Mouse (Mus musculus): ENCODE data around the gene Il6ra.

Il6ra gene

GRCm38 (mm10) chr3:89926440-89926839 is 13.4 kb upstream of the Il6ra start:
- no peak for DNase-seq (ENCODE audit: low read depth, low spot score)
- H3K27me3 ChIP-seq (ENCODE audit: control insufficient read depth, insufficient read depth, low read length, poor library complexity, severe bottlenecking), result no peaks in the 10 kb centered on the region
- H3K36me3 ChIP-seq (ENCODE audit: control insufficient read depth, insufficient read depth, low read length, poor library complexity, severe bottlenecking), result no peaks in the 10 kb centered on the region

DNA sequence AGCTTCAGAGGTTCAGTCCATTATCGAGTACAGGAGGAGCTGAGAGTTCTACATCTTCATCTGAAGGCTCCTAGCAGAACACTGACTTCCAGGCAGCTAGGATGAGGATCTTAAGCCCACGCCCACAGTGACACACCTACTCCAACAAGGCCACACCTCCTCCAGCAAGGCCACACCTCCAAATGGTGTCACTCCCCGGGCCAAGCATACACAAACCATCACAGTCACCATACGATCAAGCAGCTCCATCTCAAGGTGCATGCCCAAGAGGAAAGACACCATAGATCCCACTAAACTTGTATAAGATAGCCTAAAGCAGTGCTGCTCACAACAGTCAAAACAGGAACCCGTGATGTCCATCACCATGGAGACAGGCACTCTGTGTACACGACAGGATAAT is 7.7 kb upstream of the Il6ra start:
- no peak for DNase-seq (ENCODE audit: low read depth, low spot score)
- H3K27me3 ChIP-seq (ENCODE audit: control insufficient read depth, insufficient read depth, low read length, poor library complexity, severe bottlenecking), result no peaks in the 10 kb centered on the region
- H3K36me3 ChIP-seq (ENCODE audit: control insufficient read depth, insufficient read depth, low read length, poor library complexity, severe bottlenecking), result no peaks in the 10 kb centered on the region

DNA sequence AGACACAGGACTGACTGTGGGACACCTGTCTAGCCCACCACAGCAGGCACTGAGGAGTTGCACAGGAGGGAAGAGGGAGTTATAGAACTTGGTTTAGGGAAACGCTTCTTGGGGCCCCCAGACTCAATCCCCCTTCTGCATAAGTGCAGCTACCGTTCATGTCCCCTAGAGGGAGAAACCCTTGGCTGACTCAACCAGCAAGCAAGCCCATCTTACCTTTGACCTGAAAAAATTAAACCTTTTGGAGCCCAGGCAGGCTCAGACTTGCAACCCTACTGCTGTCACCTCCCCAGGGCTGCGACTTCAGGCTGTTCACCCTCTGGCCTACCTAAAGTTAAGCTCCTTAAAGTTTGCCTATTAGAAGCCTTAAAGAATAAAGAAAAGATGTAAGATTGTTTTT is 4.4 kb upstream of the Il6ra start:
- Histone ChIP-seq H3K36me3 (ENCODE audit: control insufficient read depth, insufficient read depth, low read length, poor library complexity, severe bottlenecking) (no peaks in the 10 kb centered on the region), H3K27me3 (ENCODE audit: control insufficient read depth, insufficient read depth, low read length, poor library complexity, severe bottlenecking) (no peaks in the 10 kb centered on the region)
- no peak for DNase-seq (ENCODE audit: low read depth, low spot score)

DNA sequence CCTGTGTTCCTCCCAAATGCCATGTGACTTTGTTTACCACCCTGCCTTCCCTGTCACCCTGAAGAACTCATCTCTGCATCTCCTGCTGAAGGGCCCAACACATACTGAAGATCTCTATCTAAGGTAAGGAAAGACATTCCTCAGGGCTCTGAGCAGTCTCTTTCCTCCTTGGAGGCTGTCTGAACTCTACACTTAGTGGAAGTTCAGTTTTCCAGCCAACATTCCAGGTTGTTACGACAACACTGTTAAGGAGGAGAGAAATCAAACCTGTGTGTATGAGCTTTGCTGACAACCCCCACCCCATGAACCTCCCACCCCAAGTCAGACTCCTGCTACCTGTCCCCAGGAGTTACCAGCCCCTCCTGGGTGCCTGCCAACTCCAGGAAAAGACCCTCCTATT is 3.6 kb upstream of the Il6ra start:
- no peak for DNase-seq (ENCODE audit: low read depth, low spot score)
- Histone ChIP-seq H3K27me3 (ENCODE audit: control insufficient read depth, insufficient read depth, low read length, poor library complexity, severe bottlenecking) (no peaks in the 10 kb centered on the region), H3K36me3 (ENCODE audit: control insufficient read depth, insufficient read depth, low read length, poor library complexity, severe bottlenecking) (no peaks in the 10 kb centered on the region)

DNA sequence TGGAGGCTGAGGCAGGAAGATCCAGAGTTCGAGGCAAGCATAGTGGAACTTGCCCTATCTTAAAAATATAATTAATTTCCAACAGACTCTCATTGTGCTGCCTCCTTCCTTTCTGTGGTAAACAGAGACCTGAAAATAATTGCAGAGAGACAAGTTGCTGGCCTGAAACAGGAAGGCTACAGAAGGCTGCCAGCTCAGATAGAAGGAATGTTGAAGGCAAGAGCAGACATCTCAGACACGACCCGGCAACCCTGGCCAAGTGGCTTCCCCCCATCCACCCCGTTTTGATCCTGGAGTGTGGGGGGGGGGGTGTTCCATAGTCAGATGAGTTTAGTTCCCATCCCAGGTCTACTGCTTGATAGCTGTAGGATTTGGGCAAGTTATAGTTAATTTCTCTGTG is 1.7 kb upstream of the Il6ra start:
- no peaks in the 10 kb centered on the region for H3K36me3 ChIP-seq (ENCODE audit: control insufficient read depth, insufficient read depth, low read length, poor library complexity, severe bottlenecking)

GRCm38 (mm10) chr3:89912108-89912542 is 871 bp downstream of the Il6ra start:
- Histone ChIP-seq H3K27me3 (ENCODE audit: control insufficient read depth, insufficient read depth, low read length, poor library complexity, severe bottlenecking) (no peaks in the 10 kb centered on the region), H3K36me3 (ENCODE audit: control insufficient read depth, insufficient read depth, low read length, poor library complexity, severe bottlenecking) (no peaks in the 10 kb centered on the region)
- peak; percentile 44 for DNase-seq (ENCODE audit: low read depth, low spot score)

More for the DNA sequence above, 1.7 kb upstream of the Il6ra start:
- no peak for DNase-seq (ENCODE audit: low read depth, low spot score)
- no peaks in the 10 kb centered on the region for H3K27me3 ChIP-seq (ENCODE audit: control insufficient read depth, insufficient read depth, low read length, poor library complexity, severe bottlenecking)

DNA sequence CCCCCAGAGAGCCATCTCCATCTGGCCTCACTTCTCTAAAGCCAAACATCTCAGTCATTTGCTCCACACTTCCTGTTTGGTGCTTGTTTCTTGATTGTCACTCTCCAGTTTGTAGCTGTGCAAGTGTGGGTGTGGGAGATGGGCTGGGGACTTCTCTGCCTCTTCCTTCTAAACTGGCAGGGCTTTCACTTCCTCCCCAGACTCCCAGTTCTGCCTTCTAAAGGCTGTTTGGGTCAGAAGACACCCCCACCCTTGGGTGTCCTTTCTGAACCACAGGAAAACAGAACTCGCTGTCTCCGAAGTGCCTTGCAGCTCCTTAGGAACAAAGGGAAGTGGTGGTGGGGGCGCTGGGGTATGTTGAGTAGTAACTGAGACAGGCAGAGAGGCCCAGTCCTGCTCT is 1.8 kb downstream of the Il6ra start:
- peak; percentile 85 for DNase-seq (ENCODE audit: low read depth, low spot score)
- Histone ChIP-seq H3K36me3 (ENCODE audit: control insufficient read depth, insufficient read depth, low read length, poor library complexity, severe bottlenecking) (no peaks in the 10 kb centered on the region), H3K27me3 (ENCODE audit: control insufficient read depth, insufficient read depth, low read length, poor library complexity, severe bottlenecking) (no peaks in the 10 kb centered on the region)

DNA sequence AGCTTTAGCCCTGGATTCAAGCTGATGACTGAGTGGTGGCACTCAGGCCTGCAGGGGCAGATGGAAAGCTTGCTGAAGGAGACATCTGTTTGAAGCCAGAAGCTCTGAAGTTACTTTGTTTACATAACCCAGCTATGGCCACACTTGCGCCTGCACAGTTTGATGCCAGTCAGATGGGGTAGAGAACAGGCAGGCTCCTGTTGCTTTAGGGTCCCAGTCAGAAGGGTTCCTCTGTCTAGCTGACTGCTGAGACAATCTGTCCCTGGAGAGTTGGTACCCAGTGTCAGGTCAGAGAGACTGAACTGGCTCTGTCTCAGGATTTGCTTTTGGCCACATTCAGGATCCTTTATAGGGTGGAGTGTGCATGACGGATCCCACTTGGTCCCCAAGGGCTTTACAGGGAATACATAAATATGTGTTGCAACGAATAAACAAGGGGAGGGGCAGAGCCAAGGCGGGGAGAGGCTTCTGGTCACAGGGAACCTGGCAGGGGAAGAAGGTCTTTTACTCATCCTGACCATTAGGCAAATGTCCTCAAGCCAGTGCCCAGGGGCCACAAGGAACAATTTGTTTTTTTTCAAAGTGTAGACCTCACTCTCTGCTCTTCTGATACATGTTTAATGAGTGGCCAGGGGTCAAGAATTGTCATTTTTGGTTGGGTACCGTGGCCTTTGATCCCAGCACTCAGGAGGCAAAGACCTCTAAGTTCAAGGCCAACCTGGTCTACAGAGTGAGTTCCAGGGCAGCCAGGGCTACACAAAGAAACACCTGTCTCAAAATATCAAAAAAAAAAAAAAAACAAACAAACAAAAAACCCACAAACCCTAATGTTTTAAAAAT is 3.1 kb downstream of the Il6ra start:
- Histone ChIP-seq H3K27me3 (ENCODE audit: control insufficient read depth, insufficient read depth, low read length, poor library complexity, severe bottlenecking) (no peaks in the 10 kb centered on the region), H3K36me3 (ENCODE audit: control insufficient read depth, insufficient read depth, low read length, poor library complexity, severe bottlenecking) (no peaks in the 10 kb centered on the region)
- no peak for DNase-seq (ENCODE audit: low read depth, low spot score)

GRCm38 (mm10) chr3:89908836-89909235 is 4.2 kb downstream of the Il6ra start:
- no peaks in the 10 kb centered on the region for H3K36me3 ChIP-seq (ENCODE audit: control insufficient read depth, insufficient read depth, low read length, poor library complexity, severe bottlenecking)
- DNase-seq (ENCODE audit: low read depth, low spot score), result peak; percentile 56

GRCm38 (mm10) chr3:89907846-89908245 is 5.2 kb downstream of the Il6ra start:
- Histone ChIP-seq H3K27me3 (ENCODE audit: control insufficient read depth, insufficient read depth, low read length, poor library complexity, severe bottlenecking) (no peaks in the 10 kb centered on the region), H3K36me3 (ENCODE audit: control insufficient read depth, insufficient read depth, low read length, poor library complexity, severe bottlenecking) (no peaks in the 10 kb centered on the region)
- no peak for DNase-seq (ENCODE audit: low read depth, low spot score)

More at GRCm38 (mm10) chr3:89908836-89909235, 4.2 kb downstream of the Il6ra start:
- H3K27me3 ChIP-seq (ENCODE audit: control insufficient read depth, insufficient read depth, low read length, poor library complexity, severe bottlenecking), result no peaks in the 10 kb centered on the region

DNA sequence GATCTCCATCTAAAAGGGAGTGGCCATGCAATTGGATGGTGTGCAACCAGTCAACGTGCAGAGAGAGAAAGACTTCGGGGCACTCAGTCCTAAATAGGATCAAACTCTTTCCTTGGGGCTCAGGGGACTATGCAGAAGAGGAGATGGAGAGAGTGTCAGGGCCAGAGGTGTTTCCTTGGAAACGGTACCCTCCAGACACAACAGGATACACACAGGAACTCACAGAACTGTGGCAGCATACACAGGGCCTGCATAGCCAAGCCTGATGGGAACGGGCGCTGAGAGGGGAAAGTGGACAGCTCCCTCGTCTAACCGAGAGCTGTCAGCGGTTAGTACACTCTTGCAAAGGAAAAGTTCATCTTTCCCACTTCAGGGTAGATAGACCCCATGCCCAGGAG is 13.5 kb downstream of the Il6ra start:
- DNase-seq (ENCODE audit: low read depth, low spot score), result no peak
- Histone ChIP-seq H3K36me3 (ENCODE audit: control insufficient read depth, insufficient read depth, low read length, poor library complexity, severe bottlenecking) (no peaks in the 10 kb centered on the region), H3K27me3 (ENCODE audit: control insufficient read depth, insufficient read depth, low read length, poor library complexity, severe bottlenecking) (no peaks in the 10 kb centered on the region)

DNA sequence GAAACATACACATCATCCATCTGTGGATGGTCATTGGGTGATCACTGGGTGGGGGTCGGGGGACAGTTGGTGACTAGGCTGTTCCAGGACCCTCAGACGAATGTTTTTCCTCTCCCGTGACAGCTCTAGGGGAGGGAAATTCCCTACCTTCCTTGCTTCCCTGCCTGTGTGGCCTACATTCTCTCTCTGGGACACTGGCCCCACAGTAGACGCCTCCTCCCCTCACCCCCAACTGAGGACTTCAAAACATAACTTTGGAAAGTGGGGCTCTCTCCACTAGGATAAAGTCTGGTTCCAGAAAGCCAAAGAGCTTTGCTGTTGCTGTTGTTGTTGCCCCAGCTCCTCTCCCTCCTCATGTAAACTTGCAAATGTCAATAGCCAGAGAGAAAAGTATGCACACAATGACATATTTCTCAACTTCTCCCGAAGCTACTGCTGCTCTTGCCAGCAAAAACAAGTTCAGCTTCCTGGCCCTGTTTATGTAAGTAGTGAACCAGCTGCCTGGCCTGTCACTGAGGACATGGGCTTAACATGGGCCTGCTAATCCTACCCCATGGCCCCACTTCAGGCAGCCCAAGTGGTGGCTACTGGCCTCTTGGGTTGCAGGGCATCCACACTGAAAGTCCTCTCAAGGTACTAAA is 14.0 kb downstream of the Il6ra start:
- no peak for DNase-seq (ENCODE audit: low read depth, low spot score)
- H3K27me3 ChIP-seq (ENCODE audit: control insufficient read depth, insufficient read depth, low read length, poor library complexity, severe bottlenecking), result no peaks in the 10 kb centered on the region
- no peaks in the 10 kb centered on the region for H3K36me3 ChIP-seq (ENCODE audit: control insufficient read depth, insufficient read depth, low read length, poor library complexity, severe bottlenecking)

DNA sequence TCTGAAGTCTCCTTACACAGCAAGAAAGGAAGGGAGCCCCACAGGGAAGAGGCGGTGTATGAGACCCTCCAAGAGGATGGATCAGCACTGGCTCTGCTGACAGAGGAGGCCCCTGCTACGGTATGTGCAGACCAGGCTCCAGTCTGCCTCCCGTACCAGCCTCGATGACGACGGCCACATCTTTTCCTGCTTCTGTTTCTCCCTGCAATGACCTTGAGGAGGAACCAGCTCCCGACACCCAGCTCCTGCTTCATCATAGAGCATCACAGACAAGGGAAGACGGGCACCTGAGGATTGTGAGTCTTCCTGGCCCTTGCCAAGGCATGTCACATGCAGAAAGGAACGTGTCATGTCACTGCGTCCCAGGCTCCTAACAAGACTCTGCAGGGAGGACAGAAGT is 15.0 kb downstream of the Il6ra start:
- no peak for DNase-seq (ENCODE audit: low read depth, low spot score)
- no peaks in the 10 kb centered on the region for H3K36me3 ChIP-seq (ENCODE audit: control insufficient read depth, insufficient read depth, low read length, poor library complexity, severe bottlenecking)
- H3K27me3 ChIP-seq (ENCODE audit: control insufficient read depth, insufficient read depth, low read length, poor library complexity, severe bottlenecking), result no peaks in the 10 kb centered on the region

- Histone ChIP-seq H3K27me3 (ENCODE audit: control insufficient read depth, insufficient read depth, low read length, poor library complexity, severe bottlenecking) (no peaks in the 10 kb centered on the region), H3K36me3 (ENCODE audit: control insufficient read depth, insufficient read depth, low read length, poor library complexity, severe bottlenecking) (no peaks in the 10 kb centered on the region)
- no peak for DNase-seq (ENCODE audit: low read depth, low spot score)
Observed at GRCm38 (mm10) chr3:89897204-89897796, 15.7 kb downstream of the Il6ra start.

- DNase-seq (ENCODE audit: low read depth, low spot score), result no peak
Observed at GRCm38 (mm10) chr3:89896571-89896970, 16.4 kb downstream of the Il6ra start.

More at GRCm38 (mm10) chr3:89896571-89896970, 16.4 kb downstream of the Il6ra start:
- no peaks in the 10 kb centered on the region for H3K27me3 ChIP-seq (ENCODE audit: control insufficient read depth, insufficient read depth, low read length, poor library complexity, severe bottlenecking)
- H3K36me3 ChIP-seq (ENCODE audit: control insufficient read depth, insufficient read depth, low read length, poor library complexity, severe bottlenecking), result no peaks in the 10 kb centered on the region

Measured in splenic B cell, adult 2 months (primary cell).